Mouse (Mus musculus) liver, embryonic 14.5 days (tissue): ENCODE results near the gene Serpina11.

Source experiments
- CTCF ChIP-seq: IDR thresholded peaks from 2 replicates; pipeline ENCODE4 v1.5.1; 2016; ENCODE audit warnings: antibody characterized with exemption, low read depth, control low read depth
- EP300 ChIP-seq: IDR thresholded peaks from 2 replicates; pipeline ENCODE4 v1.6.1; 2016; ENCODE audit warnings: antibody characterized with exemption, low read depth

GRCm38 (mm10) chr12:103962860-103963259 is 26.9 kb downstream of the Serpina11 start:
- TF ChIP-seq CTCF, result no peak
- no peak for TF ChIP-seq EP300
